Mouse (Mus musculus): ENCODE results near the gene Tipin. TPM values are rescaled to one million over a fixed set of nuclear protein-coding genes. Genes with fewer than 3 reads are reported as not detected.

Tipin gene
- total and polyA plus RNA-seq, 3 experiments: 179 to 443 (median 204) TPM

DNA sequence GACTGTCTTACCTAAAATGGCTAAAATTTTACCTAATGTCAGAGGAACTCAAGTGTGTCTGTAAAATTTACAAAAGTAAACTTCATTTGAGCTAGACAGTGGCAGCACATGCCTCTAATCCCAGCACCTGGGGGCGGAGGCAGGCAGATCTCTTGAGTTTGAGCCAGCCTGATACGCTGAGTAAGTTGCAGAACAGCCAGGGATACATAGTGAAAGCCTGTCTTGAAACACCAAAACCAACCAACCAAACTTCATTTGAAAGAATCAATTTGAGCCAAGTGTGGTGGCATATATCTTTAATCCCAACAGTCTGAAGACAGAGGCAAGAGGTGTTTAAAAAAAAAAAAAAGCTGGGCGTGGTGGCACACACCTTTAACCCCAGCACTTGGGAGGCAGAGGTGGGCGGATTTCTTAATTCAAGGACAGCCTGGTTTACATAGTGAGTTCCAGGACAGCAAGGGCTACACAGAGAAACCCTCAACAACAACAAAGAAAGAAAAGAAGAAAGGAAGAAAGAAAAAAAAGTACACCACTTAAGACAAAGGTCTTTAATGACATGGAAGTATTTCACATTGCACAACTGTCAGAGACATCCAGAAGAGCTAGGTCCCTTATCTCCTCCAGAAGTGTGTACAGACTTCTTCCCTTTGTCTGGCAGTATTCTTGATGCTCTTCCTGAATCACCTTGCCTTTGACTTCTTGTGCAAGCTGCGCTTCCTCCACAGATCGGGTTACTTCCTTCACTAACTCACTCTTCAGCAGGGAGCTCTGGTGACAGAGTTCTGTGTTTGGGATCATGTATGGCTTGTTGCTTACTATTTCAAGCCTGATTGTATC lies 25.3 kb downstream of the Tipin start:
- dilution Hi-C loops (cut with MboI; ENCODE audit: extremely low pct_ligation_motif_present, extremely low pct_unique_long_range_greater_than_20kb, low sequenced_read_pairs) (no loop called here), in situ Hi-C loops (cut with MboI; ENCODE audit: low pct_ligation_motif_present, low pct_unique_long_range_greater_than_20kb, low sequenced_read_pairs) (loop anchor here (25.0 kb wide), 1 partner anchor 631 kb away; no protein-coding TSS in a partner anchor)
- peaks cover 44 to 78% of the 10 kb centered on the region in 2 experiments for H3K36me3 ChIP-seq (replicated peaks in 1 of 2; ENCODE audit: control insufficient read depth in 1 of 2, insufficient read depth in 1 of 2, low read length in 1 of 2)
- H3K4me2 ChIP-seq (ENCODE audit: insufficient read depth, low read depth, poor library complexity, severe bottlenecking): no peak overlapping the region
- no peak overlapping the region for H3K27ac ChIP-seq (ENCODE audit: insufficient read depth, low read depth)
- no peaks in the 10 kb centered on the region for H3K4me1 ChIP-seq (ENCODE audit: control insufficient read depth in 1 of 2, insufficient read depth in 2 of 2)
- no peak for DNase-seq (ENCODE audit: extremely low read depth)
- no peak overlapping the region for H3K4me3 ChIP-seq (replicated peaks in 1 of 3; ENCODE audit: low read depth in 2 of 3, low read length in 2 of 3, poor library complexity in 1 of 3)
- no peak overlapping the region for H3K9ac ChIP-seq (ENCODE audit: insufficient read depth, low read depth)
- H3K9me3 ChIP-seq (replicated peaks; ENCODE audit: low read length): no peaks in the 10 kb centered on the region
- no peaks in the 10 kb centered on the region for H3K27me3 ChIP-seq (replicated peaks)
- H3K79me2 ChIP-seq (replicated peaks; ENCODE audit: control insufficient read depth, extremely low read depth, insufficient read depth, poor library complexity, severe bottlenecking): 0 out of 2 replicates have a peak, but pooled peaks cover 2% of the 10 kb centered on the region
- TF ChIP-seq CTCF (conservative IDR thresholded peaks at IDR 0.05 in 1 of 2, IDR thresholded peaks at IDR 0.05 in 1 of 2; ENCODE audit: low read depth in 2 of 2, low read length in 2 of 2): no peak
- TF ChIP-seq POLR2A (IDR thresholded peaks at IDR 0.05; ENCODE audit: low read depth, low read length): 0 out of 2 replicates have a peak, but pooled peaks have one; percentile 21
- TF ChIP-seq USF2 (conservative IDR thresholded peaks at IDR 0.05; ENCODE audit: low read depth, low read length): no peak
- no peak for TF ChIP-seq MAX (IDR thresholded peaks at IDR 0.05; ENCODE audit: low read length)

GRCm38 (mm10) chr9:64310996-64311785 lies 29.8 kb downstream of the Tipin start:
- Histone ChIP-seq H3K9me3 (replicated peaks; ENCODE audit: low read length) (no peaks in the 10 kb centered on the region), H3K79me2 (replicated peaks; ENCODE audit: control insufficient read depth, extremely low read depth, insufficient read depth, poor library complexity, severe bottlenecking) (no peaks in the 10 kb centered on the region), H3K27me3 (replicated peaks) (no peaks in the 10 kb centered on the region), H3K4me1 (ENCODE audit: control insufficient read depth in 1 of 2, insufficient read depth in 2 of 2) (no peaks in the 10 kb centered on the region), H3K4me2 (ENCODE audit: insufficient read depth, low read depth, poor library complexity, severe bottlenecking) (no peak overlapping the region), H3K36me3 (replicated peaks in 1 of 2; ENCODE audit: control insufficient read depth in 1 of 2, insufficient read depth in 1 of 2, low read length in 1 of 2) (peaks cover 25 to 71% of the 10 kb centered on the region in 2 experiments), H3K27ac (ENCODE audit: insufficient read depth, low read depth) (no peak overlapping the region), H3K4me3 (replicated peaks in 1 of 3; ENCODE audit: low read depth in 2 of 3, low read length in 2 of 3, poor library complexity in 1 of 3) (no peak overlapping the region), H3K9ac (ENCODE audit: insufficient read depth, low read depth) (no peak overlapping the region)
- dilution Hi-C loops (cut with MboI; ENCODE audit: extremely low pct_ligation_motif_present, extremely low pct_unique_long_range_greater_than_20kb, low sequenced_read_pairs) (no loop called here), in situ Hi-C loops (cut with MboI; ENCODE audit: low pct_ligation_motif_present, low pct_unique_long_range_greater_than_20kb, low sequenced_read_pairs) (loop anchor here (25.0 kb wide), 1 partner anchor 626 kb away; no protein-coding TSS in a partner anchor)
- peak; percentile 8 for DNase-seq (ENCODE audit: extremely low read depth)
- no peak for TF ChIP-seq EP300 (IDR thresholded peaks at IDR 0.05; ENCODE audit: low read length)
- no peak for TF ChIP-seq RCOR1 (conservative IDR thresholded peaks at IDR 0.05; ENCODE audit: low read depth, low read length)
- TF ChIP-seq UBTF (IDR thresholded peaks at IDR 0.05; ENCODE audit: low read depth, low read length): no peak
- TF ChIP-seq JUND (conservative IDR thresholded peaks at IDR 0.05; ENCODE audit: low read depth, low read length): no peak
- TF ChIP-seq MYC (IDR thresholded peaks at IDR 0.05; ENCODE audit: low read depth, low read length): no peak
- TF ChIP-seq MAX (IDR thresholded peaks at IDR 0.05; ENCODE audit: low read length): no peak
- peak; percentile 4; the same call in 1 of the 2 replicates for TF ChIP-seq SMC3 (IDR thresholded peaks at IDR 0.05; ENCODE audit: low read depth, low read length)
- TF ChIP-seq NELFE (IDR thresholded peaks at IDR 0.05; ENCODE audit: low read depth, low read length): no peak
- TF ChIP-seq USF1 (IDR thresholded peaks at IDR 0.05; ENCODE audit: low read depth, low read length): no peak
- TF ChIP-seq ZKSCAN1 (IDR thresholded peaks at IDR 0.05; ENCODE audit: borderline replicate concordance, low read depth, low read length): no peak
- no peak for TF ChIP-seq MAFK (IDR thresholded peaks at IDR 0.05; ENCODE audit: insufficient replicate concordance, low read length)
- peak in 1 of 2 experiments; percentile 39; a peak in 2 of 4 replicates for TF ChIP-seq CTCF (conservative IDR thresholded peaks at IDR 0.05 in 1 of 2, IDR thresholded peaks at IDR 0.05 in 1 of 2; ENCODE audit: low read depth in 2 of 2, low read length in 2 of 2)
- TF ChIP-seq KAT2A (IDR thresholded peaks at IDR 0.05; ENCODE audit: insufficient replicate concordance, low read length): no peak

Data from CH12.LX (cell line).